Mouse (Mus musculus) C2C12 (cell line): ENCODE measurements around the gene Rnf126.

Experiments
- CTCF ChIP-seq: IDR thresholded peaks from one replicate; pipeline ENCODE4 v1.5.1; 2011; ENCODE audit not compliant: control insufficient read depth, insufficient read depth, insufficient read length
- MAX ChIP-seq: IDR thresholded peaks from one replicate; pipeline ENCODE4 v1.6.1; 2011; ENCODE audit warnings: mild to moderate bottlenecking, control low read depth
- MYOD1 ChIP-seq: IDR thresholded peaks from one replicate; pipeline ENCODE4 v1.6.1; 2011; ENCODE audit warnings: low read depth; ENCODE audit not compliant: control insufficient read depth, insufficient read length
- USF1 ChIP-seq: IDR thresholded peaks from one replicate; pipeline ENCODE4 v1.6.1; 2011; ENCODE audit warnings: low read depth, mild to moderate bottlenecking, control low read depth, moderate library complexity

GRCm38 (mm10) chr10:79783920-79784800 is 17.4 kb upstream of the Rnf126 start:
- TF ChIP-seq CTCF, result no peak
- TF ChIP-seq MYOD1, result no peak
- TF ChIP-seq MAX, result no peak
- TF ChIP-seq USF1, result no peak
